Mouse (Mus musculus): ENCODE measurements at regions not wholly inside any gene's neighbourhood (a gene's known extent, or its start where the extent isn't known, plus 50 kb on each side); places are given as distances from the start of the nearest gene placed in this dataset.

GRCm38 (mm10) chr3:112985094-112985636 is 273.5 kb downstream of the Amy2a5 start:
- ATAC-seq, result no peak
- no peaks in the 10 kb centered on the region for H3K9me3 ChIP-seq (replicated peaks; ENCODE audit: control insufficient read depth, low read length)
- no peaks in the 10 kb centered on the region for H3K4me1 ChIP-seq (ENCODE audit: control insufficient read depth, insufficient read depth, low read length)
- no peak overlapping the region for H3K9ac ChIP-seq (ENCODE audit: low read length)
- no peak overlapping the region for H3K4me3 ChIP-seq (ENCODE audit: low read depth, low read length)
- no peak overlapping the region for H3K4me2 ChIP-seq (ENCODE audit: low read length)
- no peaks in the 10 kb centered on the region for H3K27me3 ChIP-seq (replicated peaks; ENCODE audit: control insufficient read depth, insufficient read depth, low read length)
- DNase-seq (ENCODE audit: low spot score), result no peak
- WGBS, result 84% methylated on average over 10 of the region's 10 CpGs
- no peaks in the 10 kb centered on the region for H3K36me3 ChIP-seq (ENCODE audit: control insufficient read depth, insufficient read depth, low read length)
- H3K27ac ChIP-seq (ENCODE audit: low read depth, low read length), result no peak overlapping the region

GRCm38 (mm10) chr3:112953403-112954050 is 305.1 kb downstream of the Amy2a5 start:
- no peak overlapping the region for H3K9ac ChIP-seq (ENCODE audit: low read length)
- no peak for ATAC-seq
- DNase-seq (ENCODE audit: low spot score), result no peak
- no peak overlapping the region for H3K4me2 ChIP-seq (ENCODE audit: low read length)
- H3K36me3 ChIP-seq (ENCODE audit: control insufficient read depth, insufficient read depth, low read length), result no peaks in the 10 kb centered on the region
- H3K27ac ChIP-seq (ENCODE audit: low read depth, low read length), result no peak overlapping the region
- H3K9me3 ChIP-seq (replicated peaks; ENCODE audit: control insufficient read depth, low read length), result no peaks in the 10 kb centered on the region
- no peak overlapping the region for H3K4me3 ChIP-seq (ENCODE audit: low read depth, low read length)
- 25% methylated on average over 5 of the region's 5 CpGs for WGBS
- no peaks in the 10 kb centered on the region for H3K4me1 ChIP-seq (ENCODE audit: control insufficient read depth, insufficient read depth, low read length)
- no peaks in the 10 kb centered on the region for H3K27me3 ChIP-seq (replicated peaks; ENCODE audit: control insufficient read depth, insufficient read depth, low read length)

GRCm38 (mm10) chr3:112952227-112952626 is 306.4 kb downstream of the Amy2a5 start:
- no peaks in the 10 kb centered on the region for H3K4me1 ChIP-seq (ENCODE audit: control insufficient read depth, insufficient read depth, low read length)
- ATAC-seq (peak; percentile 84; the same call in 1 of the 2 replicates), DNase-seq (ENCODE audit: low spot score) (peak; percentile 30)
- no peak overlapping the region for H3K4me2 ChIP-seq (ENCODE audit: low read length)
- no peaks in the 10 kb centered on the region for H3K27me3 ChIP-seq (replicated peaks; ENCODE audit: control insufficient read depth, insufficient read depth, low read length)
- WGBS, result 7% methylated on average over 5 of the region's 5 CpGs
- H3K9me3 ChIP-seq (replicated peaks; ENCODE audit: control insufficient read depth, low read length), result no peaks in the 10 kb centered on the region
- no peak overlapping the region for H3K4me3 ChIP-seq (ENCODE audit: low read depth, low read length)
- H3K36me3 ChIP-seq (ENCODE audit: control insufficient read depth, insufficient read depth, low read length), result no peaks in the 10 kb centered on the region
- H3K9ac ChIP-seq (ENCODE audit: low read length), result no peak overlapping the region
- H3K27ac ChIP-seq (ENCODE audit: low read depth, low read length), result no peak overlapping the region

- no peak for ATAC-seq
- H3K27ac ChIP-seq (ENCODE audit: low read depth, low read length), result no peak overlapping the region
- H3K4me1 ChIP-seq (ENCODE audit: control insufficient read depth, insufficient read depth, low read length), result no peaks in the 10 kb centered on the region
- no peak overlapping the region for H3K9ac ChIP-seq (ENCODE audit: low read length)
- no peaks in the 10 kb centered on the region for H3K36me3 ChIP-seq (ENCODE audit: control insufficient read depth, insufficient read depth, low read length)
- no peak overlapping the region for H3K4me3 ChIP-seq (ENCODE audit: low read depth, low read length)
- no peak overlapping the region for H3K4me2 ChIP-seq (ENCODE audit: low read length)
- peak; percentile 54 for DNase-seq (ENCODE audit: low spot score)
- no peaks in the 10 kb centered on the region for H3K27me3 ChIP-seq (replicated peaks; ENCODE audit: control insufficient read depth, insufficient read depth, low read length)
- 74% methylated on average over 4 of the region's 4 CpGs for WGBS
- H3K9me3 ChIP-seq (replicated peaks; ENCODE audit: control insufficient read depth, low read length), result no peaks in the 10 kb centered on the region
Observed at GRCm38 (mm10) chr3:112942036-112942626, 316.5 kb downstream of the Amy2a5 start.

Data from forebrain, embryonic 14.5 days (tissue).